Mouse (Mus musculus): ENCODE data around the gene Lmtk3. TPM values are rescaled to one million over a fixed set of nuclear protein-coding genes. Genes with fewer than 3 reads are reported as not detected.

Lmtk3 gene
- polyA plus RNA-seq (2015; fragmentation: Nextera tagmentation; extraction: Ambion mirVana), result 0.08 and 0.29 TPM in 2 replicates

GRCm38 (mm10) chr7:45783511-45784091, at the start of gene Lmtk3:
TSS of gene Lmtk3 (plus strand) at chr7:45783738.
- Histone ChIP-seq H3K36me3 (ENCODE audit: control insufficient read depth, insufficient read depth) (no peaks in the 10 kb centered on the region; the same call in 1 of the 2 replicates), H3K27ac (ENCODE audit: low read depth, low read length) (no peak within 1 kb of the TSS), H3K9me3 (ENCODE audit: control insufficient read depth) (no peaks in the 10 kb centered on the region), H3K27me3 (replicated peaks; ENCODE audit: control insufficient read depth, insufficient read depth, low read length) (peaks cover 32% of the 10 kb centered on the region), H3K9ac (ENCODE audit: low read depth, low read length) (peak within 1 kb of the TSS; percentile 51), H3K4me2 (replicated peaks; ENCODE audit: low read depth) (peak within 1 kb of the TSS; percentile 94), H3K4me3 (ENCODE audit: low read depth, low read length) (peak within 1 kb of the TSS; percentile 52), H3K4me1 (replicated peaks; ENCODE audit: control insufficient read depth, insufficient read depth, low read length) (peaks cover 12% of the 10 kb centered on the region; the same call in 1 of the 2 replicates)
- WGBS, result under 1% methylated on average over 38 of the region's 38 CpGs
- peak; percentile 56 for TF ChIP-seq CTCF (IDR thresholded peaks at IDR 0.05; ENCODE audit: low read depth)
- 0 out of 2 replicates have a peak, but pooled peaks have one; percentile 20 for ATAC-seq

- Histone ChIP-seq H3K4me2 (replicated peaks; ENCODE audit: low read depth) (no peak overlapping the region), H3K4me3 (ENCODE audit: low read depth, low read length) (no peak overlapping the region), H3K9ac (ENCODE audit: low read depth, low read length) (no peak overlapping the region), H3K36me3 (ENCODE audit: control insufficient read depth, insufficient read depth) (no peaks in the 10 kb centered on the region), H3K27ac (ENCODE audit: low read depth, low read length) (no peak overlapping the region), H3K27me3 (replicated peaks; ENCODE audit: control insufficient read depth, insufficient read depth, low read length) (no peaks in the 10 kb centered on the region), H3K9me3 (ENCODE audit: control insufficient read depth) (no peaks in the 10 kb centered on the region), H3K4me1 (replicated peaks; ENCODE audit: control insufficient read depth, insufficient read depth, low read length) (no peaks in the 10 kb centered on the region)
- WGBS, result 8% methylated on average over 9 of the region's 9 CpGs
- ATAC-seq, result peak; percentile 74
- peak; percentile 91 for TF ChIP-seq CTCF (IDR thresholded peaks at IDR 0.05; ENCODE audit: low read depth)
Measured at GRCm38 (mm10) chr7:45739162-45739763, 44.3 kb upstream of the Lmtk3 start.

- no peak for TF ChIP-seq CTCF (IDR thresholded peaks at IDR 0.05; ENCODE audit: low read depth)
Measured at GRCm38 (mm10) chr7:45739820-45740219, 43.7 kb upstream of the Lmtk3 start.

GRCm38 (mm10) chr7:45741308-45741707, 42.2 kb upstream of the Lmtk3 start:
- H3K9ac ChIP-seq (ENCODE audit: low read depth, low read length), result no peak overlapping the region
- H3K4me1 ChIP-seq (replicated peaks; ENCODE audit: control insufficient read depth, insufficient read depth, low read length), result no peaks in the 10 kb centered on the region
- TF ChIP-seq CTCF (IDR thresholded peaks at IDR 0.05; ENCODE audit: low read depth), result no peak
- no peaks in the 10 kb centered on the region for H3K27me3 ChIP-seq (replicated peaks; ENCODE audit: control insufficient read depth, insufficient read depth, low read length)
- no peak overlapping the region for H3K27ac ChIP-seq (ENCODE audit: low read depth, low read length)
- ATAC-seq, result no peak
- no peak overlapping the region for H3K4me2 ChIP-seq (replicated peaks; ENCODE audit: low read depth)
- 81% methylated on average over 12 of the region's 12 CpGs for WGBS
- H3K36me3 ChIP-seq (ENCODE audit: control insufficient read depth, insufficient read depth), result no peaks in the 10 kb centered on the region
- no peak overlapping the region for H3K4me3 ChIP-seq (ENCODE audit: low read depth, low read length)
- H3K9me3 ChIP-seq (ENCODE audit: control insufficient read depth), result no peaks in the 10 kb centered on the region

More at GRCm38 (mm10) chr7:45739820-45740219, 43.7 kb upstream of the Lmtk3 start:
- no peaks in the 10 kb centered on the region for H3K4me1 ChIP-seq (replicated peaks; ENCODE audit: control insufficient read depth, insufficient read depth, low read length)
- WGBS, result 66% methylated on average over 10 of the region's 10 CpGs
- no peaks in the 10 kb centered on the region for H3K36me3 ChIP-seq (ENCODE audit: control insufficient read depth, insufficient read depth)
- H3K4me3 ChIP-seq (ENCODE audit: low read depth, low read length), result no peak overlapping the region
- H3K27ac ChIP-seq (ENCODE audit: low read depth, low read length), result no peak overlapping the region
- H3K9me3 ChIP-seq (ENCODE audit: control insufficient read depth), result no peaks in the 10 kb centered on the region
- no peak overlapping the region for H3K9ac ChIP-seq (ENCODE audit: low read depth, low read length)
- ATAC-seq, result no peak
- H3K4me2 ChIP-seq (replicated peaks; ENCODE audit: low read depth), result no peak overlapping the region
- no peaks in the 10 kb centered on the region for H3K27me3 ChIP-seq (replicated peaks; ENCODE audit: control insufficient read depth, insufficient read depth, low read length)

GRCm38 (mm10) chr7:45741777-45742176, 41.8 kb upstream of the Lmtk3 start:
- H3K36me3 ChIP-seq (ENCODE audit: control insufficient read depth, insufficient read depth), result no peaks in the 10 kb centered on the region
- no peaks in the 10 kb centered on the region for H3K9me3 ChIP-seq (ENCODE audit: control insufficient read depth)
- peak overlapping the region; percentile 45 for H3K4me2 ChIP-seq (replicated peaks; ENCODE audit: low read depth)
- H3K27me3 ChIP-seq (replicated peaks; ENCODE audit: control insufficient read depth, insufficient read depth, low read length), result no peaks in the 10 kb centered on the region
- H3K4me3 ChIP-seq (ENCODE audit: low read depth, low read length), result no peak overlapping the region
- no peak overlapping the region for H3K27ac ChIP-seq (ENCODE audit: low read depth, low read length)
- H3K4me1 ChIP-seq (replicated peaks; ENCODE audit: control insufficient read depth, insufficient read depth, low read length), result no peaks in the 10 kb centered on the region
- no peak overlapping the region for H3K9ac ChIP-seq (ENCODE audit: low read depth, low read length)
- 36% methylated on average over 11 of the region's 11 CpGs for WGBS
- TF ChIP-seq CTCF (IDR thresholded peaks at IDR 0.05; ENCODE audit: low read depth), result no peak
- no peak for ATAC-seq

GRCm38 (mm10) chr7:45742338-45742737, 41.2 kb upstream of the Lmtk3 start:
- no peak for ATAC-seq
- no peak overlapping the region for H3K4me3 ChIP-seq (ENCODE audit: low read depth, low read length)
- no peak overlapping the region for H3K9ac ChIP-seq (ENCODE audit: low read depth, low read length)

More at GRCm38 (mm10) chr7:45742338-45742737, 41.2 kb upstream of the Lmtk3 start:
- WGBS, result 32% methylated on average over 19 of the region's 19 CpGs
- no peaks in the 10 kb centered on the region for H3K27me3 ChIP-seq (replicated peaks; ENCODE audit: control insufficient read depth, insufficient read depth, low read length)
- H3K4me2 ChIP-seq (replicated peaks; ENCODE audit: low read depth), result peak overlapping the region; percentile 45
- H3K36me3 ChIP-seq (ENCODE audit: control insufficient read depth, insufficient read depth), result no peaks in the 10 kb centered on the region
- no peaks in the 10 kb centered on the region for H3K9me3 ChIP-seq (ENCODE audit: control insufficient read depth)
- H3K27ac ChIP-seq (ENCODE audit: low read depth, low read length), result no peak overlapping the region
- TF ChIP-seq CTCF (IDR thresholded peaks at IDR 0.05; ENCODE audit: low read depth), result peak; percentile 59
- H3K4me1 ChIP-seq (replicated peaks; ENCODE audit: control insufficient read depth, insufficient read depth, low read length), result no peaks in the 10 kb centered on the region

Data from intestine, postnatal 0 days (tissue).